Mouse (Mus musculus) thymus, postnatal 0 days (tissue): ENCODE results near the gene Kcnh2. TPM values are rescaled to one million over a fixed set of nuclear protein-coding genes. Genes with fewer than 3 reads are reported as not detected.
A peak's percentile ranks its signal among the peaks of the same experiment; 100 is the strongest.

ENCODE experiments used
- DNase-seq: peaks from one replicate; pipeline ENCODE4 v3.0.0-alpha.2; 2015; ENCODE audit warnings: low spot score
- polyA plus RNA-seq: library from polyadenylated mRNA; unstranded; fragments of >200 nt; fragmentation: Nextera tagmentation; extraction: Ambion mirVana; gene quantifications from 2 replicates; pipeline ENCODE4 v1.2.1, GENCODE M21; 2015

Gene Kcnh2
- polyA plus RNA-seq, 1 experiment from 2014 or later: 7.2 TPM

- peak; percentile 71 for DNase-seq
Measured at GRCm38 (mm10) chr5:24347186-24347875, 4.1 kb downstream of the Kcnh2 start.

GRCm38 (mm10) chr5:24346313-24346712 lies 5.1 kb downstream of the Kcnh2 start:
- DNase-seq: no peak

GRCm38 (mm10) chr5:24344477-24345051 lies 6.8 kb downstream of the Kcnh2 start:
- peak; percentile 89 for DNase-seq

GRCm38 (mm10) chr5:24343977-24344436 lies 7.4 kb downstream of the Kcnh2 start:
- DNase-seq: peak; percentile 68

GRCm38 (mm10) chr5:24343379-24343778 lies 8.0 kb downstream of the Kcnh2 start:
- DNase-seq: no peak

GRCm38 (mm10) chr5:24342966-24343365 lies 8.4 kb downstream of the Kcnh2 start:
- DNase-seq: no peak

GRCm38 (mm10) chr5:24342205-24342963 lies 9.0 kb downstream of the Kcnh2 start:
- no peak for DNase-seq

GRCm38 (mm10) chr5:24337821-24338220 lies 13.6 kb downstream of the Kcnh2 start:
- DNase-seq: no peak

- no peak for DNase-seq
Measured at GRCm38 (mm10) chr5:24337366-24337765, 14.0 kb downstream of the Kcnh2 start.

GRCm38 (mm10) chr5:24335888-24336511 lies 15.4 kb downstream of the Kcnh2 start:
- peak; percentile 41 for DNase-seq

- DNase-seq: no peak
Measured at GRCm38 (mm10) chr5:24334749-24335148, 16.7 kb downstream of the Kcnh2 start.

GRCm38 (mm10) chr5:24332401-24332800 lies 19.0 kb downstream of the Kcnh2 start:
- DNase-seq: no peak

GRCm38 (mm10) chr5:24329965-24330298 lies 21.5 kb downstream of the Kcnh2 start:
- no peak for DNase-seq

- DNase-seq: peak; percentile 3
Measured at GRCm38 (mm10) chr5:24329212-24329964, 22.0 kb downstream of the Kcnh2 start.

GRCm38 (mm10) chr5:24328813-24329211 lies 22.6 kb downstream of the Kcnh2 start:
- no peak for DNase-seq

- no peak for DNase-seq
Measured at GRCm38 (mm10) chr5:24326842-24327417, 24.5 kb downstream of the Kcnh2 start.

GRCm38 (mm10) chr5:24326166-24326841 lies 25.1 kb downstream of the Kcnh2 start:
- no peak for DNase-seq

- no peak for DNase-seq
Measured at GRCm38 (mm10) chr5:24325251-24325650, 26.2 kb downstream of the Kcnh2 start.

GRCm38 (mm10) chr5:24321711-24322682 lies 29.4 kb downstream of the Kcnh2 start:
- DNase-seq: no peak
